ENCODE assay signal across 26 mouse cellular contexts in the genomic region with DNA sequence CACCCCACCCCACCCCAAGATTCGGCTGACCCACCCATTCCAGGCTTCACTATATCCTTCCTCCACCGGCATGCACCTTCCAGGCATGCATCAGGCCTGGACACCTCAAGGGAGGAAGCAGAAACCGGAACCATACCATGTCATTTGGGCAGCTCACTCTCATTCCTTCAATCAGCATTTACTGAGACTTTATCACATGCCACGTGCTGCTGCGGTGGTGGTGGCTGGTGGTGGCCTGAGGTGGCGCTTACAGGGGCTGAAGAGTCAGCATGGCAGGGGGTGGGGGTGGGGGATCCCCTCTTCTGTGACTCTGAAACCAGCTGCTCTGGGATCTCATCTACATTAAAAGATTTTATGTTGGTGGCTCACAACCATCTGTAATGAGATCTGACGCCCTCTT. TPM values are rescaled to one million over a fixed set of nuclear protein-coding genes. Genes with fewer than 3 reads are reported as not detected.
"Had no signal": no experiment of that assay in that cellular context is flagged by ENCODE, and none has a peak within 500 bp of the region (broad histone marks: within the 10 kb centered on the region; RNA-seq: fewer than 3 reads in every experiment).

No protein-coding gene starts in this region.

- H3K4me3 ChIP-seq: gastrocnemius, adult 2 months; heart, embryonic 10.5 days; heart, embryonic 12.5 days; hindbrain, embryonic 15.5 days; kidney, embryonic 15.5 days; limb, embryonic 13.5 days; limb, embryonic 15.5 days; liver, embryonic 12.5 days had no signal

- H3K4me1 ChIP-seq: heart, embryonic 10.5 days; hindbrain, embryonic 15.5 days; liver, embryonic 12.5 days had no signal

- DNase-seq: gastrocnemius, adult 2 months; gastrocnemius, postnatal 10 days; gastrocnemius, postnatal 25 days; heart, adult 18-20 months; heart, postnatal 10 days; heart, postnatal 4 days; kidney, adult 11 months; kidney, adult 2 months; kidney, adult 9 months; kidney, postnatal 14 days; kidney, postnatal 36 days; layer of hippocampus, adult 9-11 months; layer of hippocampus, postnatal 36 days; left cerebral cortex, postnatal 4 days had no signal

- H3K9ac ChIP-seq: heart, embryonic 12.5 days; hindbrain, embryonic 15.5 days; kidney, embryonic 15.5 days; limb, embryonic 13.5 days; limb, embryonic 15.5 days; liver, embryonic 12.5 days; liver, embryonic 14.5 days had no signal

- H3K27me3 ChIP-seq: heart, embryonic 12.5 days; hindbrain, embryonic 15.5 days; limb, embryonic 13.5 days; limb, embryonic 15.5 days; liver, embryonic 12.5 days had no signal

- ATAC-seq: hindbrain, postnatal 0 days; intestine, embryonic 16.5 days; liver, embryonic 12.5 days had no signal

- H3K9me3 ChIP-seq: heart, embryonic 10.5 days; heart, embryonic 12.5 days; hindbrain, embryonic 15.5 days; kidney, embryonic 15.5 days; limb, embryonic 13.5 days; limb, embryonic 15.5 days; liver, embryonic 12.5 days had no signal

- H3K4me2 ChIP-seq: heart, embryonic 12.5 days; hindbrain, embryonic 15.5 days; kidney, embryonic 15.5 days; limb, embryonic 13.5 days; limb, embryonic 15.5 days; liver, embryonic 12.5 days had no signal

- H3K27ac ChIP-seq: gastrocnemius, adult 2 months; heart, embryonic 10.5 days; hindbrain, embryonic 15.5 days; hindbrain, postnatal 0 days; kidney, embryonic 15.5 days; kidney, postnatal 0 days; limb, embryonic 13.5 days; limb, embryonic 15.5 days; liver, embryonic 12.5 days; liver, embryonic 14.5 days had no signal

- H3K36me3 ChIP-seq: heart, embryonic 10.5 days; heart, embryonic 12.5 days; hindbrain, embryonic 15.5 days; kidney, embryonic 15.5 days; limb, embryonic 15.5 days; liver, embryonic 12.5 days had no signal

RNA-seq across cellular contexts. Expression of gene Daam2, which starts 42.1 kb away (rescaled TPM):
- total RNA-seq: granulocyte monocyte progenitor cell, adult 5-6 weeks had no signal
